Mouse (Mus musculus): ENCODE measurements around the gene Il2rg. TPM values are rescaled to one million over a fixed set of nuclear protein-coding genes. Genes with fewer than 3 reads are reported as not detected.

The Il2rg gene
- polyA plus RNA-seq, 1 experiment from 2014 or later, result 4.9 TPM

- DNase-seq (ENCODE audit: low spot score), result peak; percentile 83
- peaks cover 6% of the 10 kb centered on the region; the same call in 1 of the 2 replicates for H3K4me1 ChIP-seq
- H3K36me3 ChIP-seq, result peaks cover 19% of the 10 kb centered on the region
- 14% methylated on average over 47 of the region's 47 CpGs for WGBS
- peak within 1 kb of the TSS; percentile 66 for H3K4me3 ChIP-seq
- H3K9me3 ChIP-seq (replicated peaks), result no peaks in the 10 kb centered on the region
- peaks cover 65% of the 10 kb centered on the region for H3K27me3 ChIP-seq (ENCODE audit: low read depth, poor library complexity, severe bottlenecking)
- H3K27ac ChIP-seq, result peak within 1 kb of the TSS; percentile 89
Measured at GRCm38 (mm10) chrX:101253952-101254729, 13.9 kb downstream of the Il2rg start, which contains the start of gene Foxo4. Gene Foxo4, plus strand, starts transcription at chrX:101254528.

DNA sequence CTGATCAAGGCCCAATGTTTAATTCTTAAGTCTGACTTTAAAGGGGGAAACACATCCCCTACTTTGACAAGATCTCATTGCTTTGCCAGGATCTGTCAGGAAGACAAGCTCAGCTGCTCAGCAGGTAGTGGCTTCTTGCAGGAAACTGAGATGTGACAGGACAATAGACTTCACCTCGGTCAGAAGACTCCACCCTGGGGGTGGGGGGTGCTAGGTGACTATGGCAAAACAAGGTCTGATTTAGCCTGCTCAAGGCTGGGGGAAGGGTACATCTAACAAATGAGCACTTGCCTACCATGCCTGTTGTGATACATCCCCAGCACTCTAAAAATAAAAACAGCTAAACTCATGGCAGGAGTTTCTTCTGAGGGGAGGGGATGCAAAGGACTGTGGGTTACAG is 23.0 kb downstream of the Il2rg start:
- Histone ChIP-seq H3K27me3 (ENCODE audit: low read depth, poor library complexity, severe bottlenecking) (peaks cover 48% of the 10 kb centered on the region), H3K36me3 (no peaks in the 10 kb centered on the region), H3K4me3 (no peak overlapping the region), H3K4me1 (no peaks in the 10 kb centered on the region), H3K9me3 (replicated peaks) (no peaks in the 10 kb centered on the region), H3K27ac (no peak overlapping the region)
- no peak for DNase-seq (ENCODE audit: low spot score)
- WGBS, result 30% methylated on average over 1 of the region's 1 CpGs

GRCm38 (mm10) chrX:101222796-101223162 is 45.3 kb downstream of the Il2rg start:
- 20% methylated on average over 7 of the region's 7 CpGs for WGBS
- no peak for DNase-seq (ENCODE audit: low spot score)

GRCm38 (mm10) chrX:101221834-101222795 is 45.9 kb downstream of the Il2rg start, which contains the start of gene Snx12:
Gene Snx12, minus strand, starts transcription at chrX:101222563.
- WGBS, result 8% methylated on average over 55 of the region's 55 CpGs
- Histone ChIP-seq H3K4me1 (no peaks in the 10 kb centered on the region), H3K4me3 (peak within 1 kb of the TSS; percentile 64), H3K9me3 (replicated peaks) (no peaks in the 10 kb centered on the region), H3K36me3 (peaks cover 7% of the 10 kb centered on the region; the same call in 1 of the 2 replicates), H3K27me3 (ENCODE audit: low read depth, poor library complexity, severe bottlenecking) (peaks cover 85% of the 10 kb centered on the region), H3K27ac (peak within 1 kb of the TSS; percentile 85)
- DNase-seq (ENCODE audit: low spot score), result peak; percentile 85

More at GRCm38 (mm10) chrX:101222796-101223162, 45.3 kb downstream of the Il2rg start:
- Histone ChIP-seq H3K36me3 (peaks cover 7% of the 10 kb centered on the region; the same call in 1 of the 2 replicates), H3K27me3 (ENCODE audit: low read depth, poor library complexity, severe bottlenecking) (peaks cover 83% of the 10 kb centered on the region), H3K27ac (peak overlapping the region; percentile 85), H3K9me3 (replicated peaks) (no peaks in the 10 kb centered on the region), H3K4me3 (peak overlapping the region; percentile 64), H3K4me1 (no peaks in the 10 kb centered on the region)

Other genes with a start within 250 kb of the Il2rg start
- 0.04 and 0.05 TPM in 2 replicates for gene Tex11, start 208.6 kb downstream of the Il2rg start, polyA plus RNA-seq (2016; fragmentation: Nextera tagmentation; extraction: Ambion mirVana)
- 0.65 and 1.1 TPM in 2 replicates for gene Slc7a3, start 182.2 kb downstream of the Il2rg start, polyA plus RNA-seq (2016; fragmentation: Nextera tagmentation; extraction: Ambion mirVana)
- gene Snx12, start 45.7 kb downstream of the Il2rg start, polyA plus RNA-seq (2016; fragmentation: Nextera tagmentation; extraction: Ambion mirVana), result 49.2 and 50.4 TPM in 2 replicates
- 3.7 and 4.7 TPM in 2 replicates for gene Foxo4, start 13.7 kb downstream of the Il2rg start, polyA plus RNA-seq (2016; fragmentation: Nextera tagmentation; extraction: Ambion mirVana)
- gene Gm614, start 4.3 kb downstream of the Il2rg start, polyA plus RNA-seq (2016; fragmentation: Nextera tagmentation; extraction: Ambion mirVana), result not detected in 2 replicates
- gene Gm20489, start 768 bp upstream of the Il2rg start, polyA plus RNA-seq (2016; fragmentation: Nextera tagmentation; extraction: Ambion mirVana), result not detected in 2 replicates
- gene Med12, start 5.8 kb upstream of the Il2rg start, polyA plus RNA-seq (2016; fragmentation: Nextera tagmentation; extraction: Ambion mirVana), result 35.9 and 42.9 TPM in 2 replicates
- gene Nlgn3, start 30.9 kb upstream of the Il2rg start, polyA plus RNA-seq (2016; fragmentation: Nextera tagmentation; extraction: Ambion mirVana), result 1.6 and 7.8 TPM in 2 replicates
- not detected in 2 replicates for gene Gjb1, start 108.1 kb upstream of the Il2rg start, polyA plus RNA-seq (2016; fragmentation: Nextera tagmentation; extraction: Ambion mirVana)
- 23.0 and 30.8 TPM in 2 replicates for gene Zmym3, start 152.6 kb upstream of the Il2rg start, polyA plus RNA-seq (2016; fragmentation: Nextera tagmentation; extraction: Ambion mirVana)
- gene Nono, start 161.1 kb upstream of the Il2rg start, polyA plus RNA-seq (2016; fragmentation: Nextera tagmentation; extraction: Ambion mirVana), result 627 and 644 TPM in 2 replicates
- 2.2 and 2.9 TPM in 2 replicates for gene Itgb1bp2, start 180.8 kb upstream of the Il2rg start, polyA plus RNA-seq (2016; fragmentation: Nextera tagmentation; extraction: Ambion mirVana)

Data from limb, embryonic 10.5 days (tissue).